Mouse (Mus musculus) heart, postnatal 0 days (tissue): Measurements from ENCODE around the gene Fer. TPM values are rescaled to one million over a fixed set of nuclear protein-coding genes. Genes with fewer than 3 reads are reported as not detected.
A peak's percentile ranks its signal among the peaks of the same experiment; 100 is the strongest.

ENCODE experiments used
- ATAC-seq: fragments of 200-750 bp; cut with Nextera tagmentation; 2 replicates; pipeline ENCODE4 v1.8.0; 2017; ENCODE audit warnings: low read depth, moderate number of reproducible peaks, moderate library complexity; ENCODE audit not compliant: insufficient read depth
- DNase-seq: peaks from one replicate; pipeline ENCODE4 v3.0.0-alpha.2; 2016; ENCODE audit warnings: low spot score
- H3K27ac ChIP-seq: fragments of 300-500 bp; sonication (generic); 2 replicates; pipeline ENCODE4 v1.5.1; 2014; ENCODE audit warnings: low read depth, mild to moderate bottlenecking
- H3K27me3 ChIP-seq: fragments of 300-500 bp; sonication (generic); 2 replicates; pipeline ENCODE4 v1.6.1; 2014; ENCODE audit warnings: low read length, mixed read lengths; ENCODE audit not compliant: control insufficient read depth, insufficient read depth
- H3K36me3 ChIP-seq: fragments of 300-500 bp; sonication (generic); replicated peaks from 2 replicates; pipeline ENCODE4 v1.6.1; 2014; ENCODE audit warnings: low read length, mixed read lengths; ENCODE audit not compliant: control insufficient read depth, insufficient read depth
- H3K4me1 ChIP-seq: fragments of 300-500 bp; sonication (generic); 2 replicates; pipeline ENCODE4 v1.6.1; 2014; ENCODE audit warnings: antibody characterized with exemption; ENCODE audit not compliant: control insufficient read depth, insufficient read depth
- H3K4me2 ChIP-seq: fragments of 300-500 bp; sonication (generic); 2 replicates; pipeline ENCODE4 v1.6.1; 2014; ENCODE audit warnings: low read depth, mild to moderate bottlenecking, low read length, moderate library complexity
- H3K4me3 ChIP-seq: fragments of 300-500 bp; sonication (generic); 2 replicates; pipeline ENCODE4 v1.5.1; 2014; ENCODE audit warnings: low read depth, low read length
- H3K9ac ChIP-seq: fragments of 300-500 bp; sonication (generic); replicated peaks from 2 replicates; pipeline ENCODE4 v1.6.1; 2014; ENCODE audit warnings: low read depth, low read length, mixed read lengths
- H3K9me3 ChIP-seq: fragments of 300-500 bp; sonication (generic); replicated peaks from 2 replicates; pipeline ENCODE4 v1.6.1; 2016; ENCODE audit warnings: low read length; ENCODE audit not compliant: control insufficient read depth
- CTCF ChIP-seq: IDR thresholded peaks from 2 replicates; pipeline ENCODE4 v1.5.1; 2016; ENCODE audit warnings: antibody characterized with exemption, control low read depth, low read depth
- EP300 ChIP-seq: IDR thresholded peaks from 2 replicates; pipeline ENCODE4 v1.6.1; 2016; ENCODE audit warnings: antibody characterized with exemption, low read depth
- WGBS: fragments of 180-500 bp; shearing (Covaris S2); extraction: QIAGEN DNeasy Blood & Tissue Kit; methylation state at CpG from one replicate; pipeline ENCODE4 v1.1.7; 2014; 5-methylcytosine and 5-hydroxymethylcytosine counted together
- polyA plus RNA-seq: library from polyadenylated mRNA; unstranded; fragments of >200 nt; fragmentation: Nextera tagmentation; extraction: Ambion mirVana; gene quantifications from 2 replicates; pipeline ENCODE4 v1.2.1, GENCODE M21; 2015
- total RNA-seq: library from RNA; depleted of rRNA; stranded (reverse); fragments of >200 nt; gene quantifications from 2 replicates; pipeline ENCODE4 v1.2.3, GENCODE M21; 2014; ENCODE audit warnings: low replicate concordance

Fer gene
- total and polyA plus RNA-seq, 2 experiments from 2014 or later = 12.4 to 16.2 TPM

DNA sequence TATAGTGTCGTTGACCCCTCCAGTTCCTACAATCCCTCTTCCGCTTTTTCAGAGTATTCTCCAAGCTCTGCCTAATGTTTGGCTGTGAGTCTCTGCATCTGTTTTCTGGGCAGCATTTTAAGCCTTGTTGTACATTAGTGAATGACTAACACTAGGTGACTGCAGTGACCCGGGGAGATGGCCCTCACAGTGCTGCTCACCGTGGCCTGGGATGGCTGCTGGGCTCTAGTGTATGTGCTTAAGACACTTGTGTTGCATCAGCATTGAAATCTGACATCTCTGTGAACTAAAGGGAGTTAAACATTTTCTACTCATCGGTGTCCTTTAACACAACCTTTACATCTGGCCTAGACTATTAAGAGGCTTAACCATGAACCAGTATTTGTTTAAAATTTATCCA is 264.0 kb downstream of the Fer start:
- H3K4me3 ChIP-seq = no peak overlapping the region
- no peaks in the 10 kb centered on the region for H3K36me3 ChIP-seq
- H3K27ac ChIP-seq = no peak overlapping the region
- H3K27me3 ChIP-seq = no peaks in the 10 kb centered on the region
- WGBS = 87% methylated on average over 5 of the region's 5 CpGs
- no peak overlapping the region for H3K4me2 ChIP-seq
- peaks cover 18% of the 10 kb centered on the region; the same call in 1 of the 2 replicates for H3K4me1 ChIP-seq
- DNase-seq (no peak), ATAC-seq (no peak)
- H3K9ac ChIP-seq = no peak overlapping the region
- H3K9me3 ChIP-seq = no peaks in the 10 kb centered on the region
- TF ChIP-seq EP300 = no peak
- TF ChIP-seq CTCF = no peak

- TF ChIP-seq CTCF (no peak), EP300 (no peak)
- H3K4me2 ChIP-seq = no peak overlapping the region
- H3K4me1 ChIP-seq = peaks cover 9% of the 10 kb centered on the region; the same call in 1 of the 2 replicates
- H3K27ac ChIP-seq = 0 out of 2 replicates have a peak overlapping the region, but pooled peaks have one; percentile 41
- no peaks in the 10 kb centered on the region for H3K27me3 ChIP-seq
- DNase-seq (no peak), ATAC-seq (no peak)
- no peaks in the 10 kb centered on the region for H3K9me3 ChIP-seq
- H3K9ac ChIP-seq = no peak overlapping the region
- H3K4me3 ChIP-seq = no peak overlapping the region
- no peaks in the 10 kb centered on the region for H3K36me3 ChIP-seq
- WGBS = 50% methylated on average over 2 of the region's 2 CpGs
These were observed 266.9 kb downstream of the Fer start for GRCm38 (mm10) chr17:64129750-64130149.

- no peak overlapping the region for H3K4me3 ChIP-seq
- DNase-seq = peak; percentile 40
- peak overlapping the region; percentile 41 for H3K27ac ChIP-seq
- no peak overlapping the region for H3K4me2 ChIP-seq
- H3K36me3 ChIP-seq = no peaks in the 10 kb centered on the region
- ATAC-seq = peak; percentile 57; the same call in 1 of the 2 replicates
- 27% methylated on average over 3 of the region's 3 CpGs for WGBS
- TF ChIP-seq CTCF (no peak), EP300 (no peak)
- H3K9me3 ChIP-seq = no peaks in the 10 kb centered on the region
- H3K27me3 ChIP-seq = no peaks in the 10 kb centered on the region
- peaks cover 9% of the 10 kb centered on the region; the same call in 1 of the 2 replicates for H3K4me1 ChIP-seq
- no peak overlapping the region for H3K9ac ChIP-seq
These were observed 267.5 kb downstream of the Fer start for GRCm38 (mm10) chr17:64130356-64130755.

DNA sequence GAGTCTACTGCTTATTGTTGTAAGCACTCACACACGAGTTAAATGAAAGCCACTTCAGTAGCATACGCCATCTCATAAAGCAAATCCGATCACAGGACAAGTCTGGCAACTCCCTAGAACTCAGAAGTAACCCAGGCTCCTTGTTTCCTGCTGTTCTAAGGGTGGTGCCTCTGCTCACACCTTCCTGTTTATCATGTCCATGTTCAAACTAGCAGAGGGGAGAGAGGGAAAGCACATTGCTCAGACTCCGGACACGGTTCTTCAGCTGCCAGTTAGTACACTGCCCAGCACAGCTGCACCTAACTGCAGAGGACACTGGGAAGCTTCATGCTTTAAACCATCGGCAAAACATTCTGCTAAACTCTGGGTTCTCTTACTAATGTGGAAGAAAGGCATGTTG is 269.3 kb downstream of the Fer start:
- no peak for DNase-seq
- TF ChIP-seq EP300 = no peak
- no peak for TF ChIP-seq CTCF
- ATAC-seq = peak; percentile 39
- 56% methylated on average over 6 of the region's 6 CpGs for WGBS
- no peaks in the 10 kb centered on the region for H3K9me3 ChIP-seq
- peak overlapping the region; percentile 36 for H3K27ac ChIP-seq
- H3K9ac ChIP-seq = no peak overlapping the region
- no peaks in the 10 kb centered on the region for H3K27me3 ChIP-seq
- no peaks in the 10 kb centered on the region for H3K36me3 ChIP-seq
- no peak overlapping the region for H3K4me2 ChIP-seq
- H3K4me3 ChIP-seq = no peak overlapping the region
- H3K4me1 ChIP-seq = peaks cover 9% of the 10 kb centered on the region; the same call in 1 of the 2 replicates

GRCm38 (mm10) chr17:64135941-64136650 is 273.2 kb downstream of the Fer start:
- no peak overlapping the region for H3K9ac ChIP-seq
- ATAC-seq (no peak), DNase-seq (no peak)
- no peak overlapping the region for H3K4me2 ChIP-seq
- H3K4me3 ChIP-seq = no peak overlapping the region
- H3K4me1 ChIP-seq = peaks cover 9% of the 10 kb centered on the region; the same call in 1 of the 2 replicates
- no peaks in the 10 kb centered on the region for H3K9me3 ChIP-seq
- WGBS = 78% methylated on average over 8 of the region's 8 CpGs
- H3K27ac ChIP-seq = no peak overlapping the region
- H3K36me3 ChIP-seq = peaks cover 13% of the 10 kb centered on the region
- TF ChIP-seq CTCF (no peak), EP300 (no peak)
- no peaks in the 10 kb centered on the region for H3K27me3 ChIP-seq
